8 mouse cellular contexts compared by ENCODE assay signal in genomic region chr7:131541184-131542114, GRCm38 (mm10). TPM values are rescaled to one million over a fixed set of nuclear protein-coding genes. Genes with fewer than 3 reads are reported as not detected.
DNase-seq lines count a peak whose midpoint lies in the region; TF ChIP-seq lines count a peak whose summit lies in the region.
"Had no signal": no experiment of that assay in that cellular context is flagged by ENCODE, and none has a peak within 500 bp of the region (broad histone marks: within the 10 kb centered on the region; RNA-seq: fewer than 3 reads in every experiment).

No protein-coding gene starts in this region.

- H3K36me3 ChIP-seq in E14TG2a.4 (ENCODE audit: insufficient read depth, low read length) = no peaks in the 10 kb centered on the region
- no peaks in the 10 kb centered on the region for H3K36me3 ChIP-seq in hindbrain, embryonic 10.5 days

- under 1% methylated on average over 41 of the region's 41 CpGs for WGBS in hindbrain, embryonic 10.5 days

- H3K4me1 ChIP-seq in E14TG2a.4 (replicated peaks; ENCODE audit: low read depth, low read length) = peaks cover 30% of the 10 kb centered on the region
- peaks cover 34% of the 10 kb centered on the region for H3K4me1 ChIP-seq in hindbrain, embryonic 10.5 days (replicated peaks)

- peak; percentile 6 for DNase-seq in CD4-positive helper T cell, adult 2 months (ENCODE audit: low read depth, low spot score)
- DNase-seq in hindbrain, embryonic 10.5 days (ENCODE audit: low spot score) = no peak
- DNase-seq in mesoderm, embryonic 11.5 days (ENCODE audit: low read depth, low spot score) = peak; percentile 37
- no peak for DNase-seq in layer of hippocampus, postnatal 14 days (ENCODE audit: low spot score in 2 of 2)
- DNase-seq in natural killer cell, adult 2 months (ENCODE audit: low spot score in 2 of 2) = no peak
- DNase-seq in left cerebral cortex, postnatal 36 days (ENCODE audit: low spot score in 2 of 2) = no peak

- no peak overlapping the region for H3K27ac ChIP-seq in hindbrain, embryonic 10.5 days

- H3K9me3 ChIP-seq in E14TG2a.4 (ENCODE audit: low read length) = no peaks in the 10 kb centered on the region
- H3K9me3 ChIP-seq in hindbrain, embryonic 10.5 days = no peaks in the 10 kb centered on the region

- no peak for TF ChIP-seq CTCF in E14TG2a.4 (conservative IDR thresholded peaks at IDR 0.05; ENCODE audit: low read length)

- H3K4me3 ChIP-seq in E14TG2a.4 (replicated peaks; ENCODE audit: low read length) = peak overlapping the region; percentile 81
- peak overlapping the region; percentile 59 for H3K4me3 ChIP-seq in hindbrain, embryonic 10.5 days

- peaks cover 89% of the 10 kb centered on the region for H3K27me3 ChIP-seq in E14TG2a.4 (ENCODE audit: insufficient read depth, low read length)
- peaks cover 100% of the 10 kb centered on the region for H3K27me3 ChIP-seq in hindbrain, embryonic 10.5 days (ENCODE audit: insufficient read depth, poor library complexity, severe bottlenecking)

- intact Hi-C loops in left cerebral cortex, postnatal 36 days (cut with DNase I) = loop anchor here (5.0 to 10.0 kb wide), 2 partner anchors 127 to 206 kb away; partner anchors contain the start of genes Acadsb and Ikzf5

RNA-seq across cellular contexts. Expression of gene Hmx3, which starts 1.2 kb away (rescaled TPM):
- polyA plus RNA-seq in hindbrain, embryonic 10.5 days (2016; fragmentation: Nextera tagmentation; extraction: Ambion mirVana) = 0.61 and 0.93 TPM in 2 replicates
- total RNA-seq in layer of hippocampus, postnatal 14 days (2021) = not detected
- not detected for total RNA-seq in left cerebral cortex, postnatal 36 days (2021)
- total RNA-seq: heart, adult 18-20 months had no signal

RNA-seq across cellular contexts. Expression of gene Hmx2, which starts 7.1 kb away (rescaled TPM):
- polyA plus RNA-seq in hindbrain, embryonic 10.5 days (2016; fragmentation: Nextera tagmentation; extraction: Ambion mirVana) = 0.91 and 1.2 TPM in 2 replicates
- total RNA-seq in layer of hippocampus, postnatal 14 days (2021) = not detected
- total RNA-seq in left cerebral cortex, postnatal 36 days (2021) = not detected
- total RNA-seq: heart, adult 18-20 months had no signal

RNA-seq across cellular contexts. Expression of gene Bub3, which starts 18.6 kb away (rescaled TPM):
- polyA plus RNA-seq in hindbrain, embryonic 10.5 days (2016; fragmentation: Nextera tagmentation; extraction: Ambion mirVana) = 306 and 322 TPM in 2 replicates
- total RNA-seq in layer of hippocampus, postnatal 14 days (2021) = 10 to 100 TPM; 52.9 to 56.1 TPM
- 10 to 100 TPM; 57.1 to 64.4 TPM for total RNA-seq in left cerebral cortex, postnatal 36 days (2021)

Comparison
In these comparisons a context has a peak if more than half of its experiments do, and no peak if none do; other contexts are left out.
1. DNase-seq: peak in CD4-positive helper T cell, adult 2 months (single experiment) and mesoderm, embryonic 11.5 days (single experiment); none in hindbrain, embryonic 10.5 days (single experiment), layer of hippocampus, postnatal 14 days (0 of 2), natural killer cell, adult 2 months (0 of 2) and left cerebral cortex, postnatal 36 days (0 of 2).